8 mouse cellular contexts compared by ENCODE assay signal in genomic region chr7:29908130-29908950, GRCm38 (mm10). TPM values are rescaled to one million over a fixed set of nuclear protein-coding genes. Genes with fewer than 3 reads are reported as not detected.
DNase-seq lines count a peak whose midpoint lies in the region; ATAC-seq and TF ChIP-seq lines count a peak whose summit lies in the region.

Zfp383 (plus strand) TSS chr7:29908223.

- H3K4me2 ChIP-seq in forebrain, embryonic 13.5 days = peak within 1 kb of the TSS; percentile 74
- H3K4me2 ChIP-seq in liver, postnatal 0 days (ENCODE audit: low read depth, low read length) = peak within 1 kb of the TSS; percentile 70
- peak within 1 kb of the TSS; percentile 67 for H3K4me2 ChIP-seq in neural tube, embryonic 14.5 days (ENCODE audit: low read depth, low read length)

- no peak for TF ChIP-seq CTCF in liver, postnatal 0 days (IDR thresholded peaks at IDR 0.05; ENCODE audit: low read depth)

- intact Hi-C loops in heart, postnatal 10 days (cut with DNase I) = loop anchor here (5.0 kb wide), 2 partner anchors 44 to 141 kb away; partner anchors contain the start of genes Zfp74 and Zfp84

- 1% methylated on average over 33 of the region's 33 CpGs for WGBS in forebrain, embryonic 13.5 days
- under 1% methylated on average over 33 of the region's 33 CpGs for WGBS in large intestine, adult 2 months
- WGBS in liver, postnatal 0 days (ENCODE audit: insufficient replicate concordance) = 1% methylated on average over 33 of the region's 33 CpGs
- under 1% methylated on average over 33 of the region's 33 CpGs for WGBS in neural tube, embryonic 14.5 days

- peak; percentile 59; the same call in 1 of the 2 replicates for ATAC-seq in cerebellum, adult (ENCODE audit: insufficient number of reproducible peaks, low FRiP score, low TSS enrichment)
- peak; percentile 87 for ATAC-seq in forebrain, embryonic 13.5 days
- peak; percentile 72 for ATAC-seq in liver, postnatal 0 days
- peak; percentile 84 for ATAC-seq in neural tube, embryonic 14.5 days (ENCODE audit: low read depth)

- H3K4me3 ChIP-seq in forebrain, embryonic 13.5 days = peak within 1 kb of the TSS; percentile 75
- peak within 1 kb of the TSS; percentile 65 for H3K4me3 ChIP-seq in liver, postnatal 0 days (ENCODE audit: low read depth, low read length)
- H3K4me3 ChIP-seq in neural tube, embryonic 14.5 days (ENCODE audit: low read depth, low read length) = peak within 1 kb of the TSS; percentile 57

- 0 out of 2 replicates have a peak, but pooled peaks have one; percentile 27 for TF ChIP-seq EP300 in liver, postnatal 0 days (IDR thresholded peaks at IDR 0.05; ENCODE audit: low read depth)

- H3K27ac ChIP-seq in forebrain, embryonic 13.5 days = peak within 1 kb of the TSS; percentile 99
- H3K27ac ChIP-seq in liver, postnatal 0 days (ENCODE audit: low read depth) = peak within 1 kb of the TSS; percentile 41
- H3K27ac ChIP-seq in neural tube, embryonic 14.5 days (ENCODE audit: low read depth, low read length) = peak within 1 kb of the TSS; percentile 97

- peak; percentile 90 for DNase-seq in ES-CJ7 (ENCODE audit: low read depth, low spot score)
- peak; percentile 92 to 93 for DNase-seq in heart, postnatal 10 days
- DNase-seq in large intestine, adult 2 months (ENCODE audit: low read depth, low spot score) = peak; percentile 67
- DNase-seq in liver, postnatal 0 days = peak; percentile 84
- DNase-seq in testis, postnatal 10 days (ENCODE audit: low spot score) = peak; percentile 83

- peaks cover 31% of the 10 kb centered on the region for H3K4me1 ChIP-seq in forebrain, embryonic 13.5 days
- H3K4me1 ChIP-seq in liver, postnatal 0 days (ENCODE audit: insufficient read depth) = 0 out of 2 replicates have a peak, but pooled peaks cover 3% of the 10 kb centered on the region
- peaks cover 15% of the 10 kb centered on the region for H3K4me1 ChIP-seq in neural tube, embryonic 14.5 days (ENCODE audit: control insufficient read depth, insufficient read depth, low read length)

- H3K36me3 ChIP-seq in forebrain, embryonic 13.5 days (ENCODE audit: poor library complexity, severe bottlenecking) = peaks cover 29% of the 10 kb centered on the region
- peaks cover 7% of the 10 kb centered on the region for H3K36me3 ChIP-seq in liver, postnatal 0 days (replicated peaks; ENCODE audit: insufficient read depth, low read length)
- H3K36me3 ChIP-seq in neural tube, embryonic 14.5 days (ENCODE audit: control insufficient read depth, insufficient read depth, low read length) = peaks cover 11% of the 10 kb centered on the region

- H3K9ac ChIP-seq in forebrain, embryonic 13.5 days = peak within 1 kb of the TSS; percentile 79
- peak within 1 kb of the TSS; percentile 60 for H3K9ac ChIP-seq in liver, postnatal 0 days (replicated peaks)
- peak within 1 kb of the TSS; percentile 63 for H3K9ac ChIP-seq in neural tube, embryonic 14.5 days (replicated peaks; ENCODE audit: low read depth, low read length)

- no peaks in the 10 kb centered on the region for H3K9me3 ChIP-seq in forebrain, embryonic 13.5 days (replicated peaks)
- H3K9me3 ChIP-seq in liver, postnatal 0 days (ENCODE audit: low read length) = no peaks in the 10 kb centered on the region
- no peaks in the 10 kb centered on the region for H3K9me3 ChIP-seq in neural tube, embryonic 14.5 days (ENCODE audit: control insufficient read depth, low read length)

- H3K27me3 ChIP-seq in forebrain, embryonic 13.5 days = no peaks in the 10 kb centered on the region
- no peaks in the 10 kb centered on the region for H3K27me3 ChIP-seq in liver, postnatal 0 days (ENCODE audit: insufficient read depth, low read length)
- H3K27me3 ChIP-seq in neural tube, embryonic 14.5 days (ENCODE audit: control insufficient read depth, insufficient read depth, low read length) = no peaks in the 10 kb centered on the region

RNA-seq across cellular contexts. Expression of gene Zfp383, which starts in this region (rescaled TPM):
- 7.2 and 7.5 TPM in 2 replicates for polyA plus RNA-seq in forebrain, embryonic 13.5 days (2015; fragmentation: Nextera tagmentation; extraction: Ambion mirVana)
- total RNA-seq in heart, postnatal 10 days (2021) = 10 to 100 TPM in 1 of 2 experiments, 1 to 10 TPM in 1; 7.6 to 10.3 TPM
- polyA plus RNA-seq in large intestine, adult 2 months (2012; rRNA removed) = 0.50 and 0.53 TPM in 2 replicates
- polyA plus RNA-seq in liver, postnatal 0 days (2015; fragmentation: Nextera tagmentation; extraction: Ambion mirVana) = 0.59 and 0.60 TPM in 2 replicates
- polyA plus RNA-seq in neural tube, embryonic 14.5 days (2014; fragmentation: Nextera tagmentation; extraction: Ambion mirVana) = 7.7 and 9.7 TPM in 2 replicates

Comparison
In these comparisons a context has a peak if more than half of its experiments do, and no peak if none do; other contexts are left out.
1. Peak in every context shown above with its lines: DNase-seq, ATAC-seq, H3K4me3 ChIP-seq and H3K27ac ChIP-seq.
2. Peak in DNase-seq in large intestine, adult 2 months; RNA of the gene not detected or under 1 TPM.
3. Peak in DNase-seq, ATAC-seq, H3K4me3 ChIP-seq, H3K27ac ChIP-seq, H3K9ac ChIP-seq and H3K4me2 ChIP-seq in liver, postnatal 0 days; RNA of the gene not detected or under 1 TPM.
4. H3K27ac ChIP-seq: peak in every context shown above with its lines; median percentile 99 in forebrain, embryonic 13.5 days; 97 in neural tube, embryonic 14.5 days; 41 in liver, postnatal 0 days.